Mouse (Mus musculus): ENCODE results near the gene Rtn1. TPM values are rescaled to one million over a fixed set of nuclear protein-coding genes. Genes with fewer than 3 reads are reported as not detected.

Gene Rtn1
- polyA plus RNA-seq, 1 experiment: not detected

GRCm38 (mm10) chr12:72323778-72324177 is 85.1 kb downstream of the Rtn1 start:
- no peak for TF ChIP-seq CTCF (IDR thresholded peaks at IDR 0.05; ENCODE audit: insufficient read depth, low read depth, low read length)
- TF ChIP-seq POLR2A (IDR thresholded peaks at IDR 0.05; ENCODE audit: insufficient read depth, low read depth, low read length): no peak
- Histone ChIP-seq H3K4me3 (ENCODE audit: insufficient read depth, low read depth, low read length) (no peak overlapping the region), H3K4me1 (ENCODE audit: control insufficient read depth, insufficient read depth, low read length) (peaks cover 8% of the 10 kb centered on the region; the same call in 1 of the 2 replicates), H3K27ac (ENCODE audit: insufficient read depth, low read depth, low read length) (no peak overlapping the region)
- 65% methylated on average over 4 of the region's 4 CpGs for WGBS

DNA sequence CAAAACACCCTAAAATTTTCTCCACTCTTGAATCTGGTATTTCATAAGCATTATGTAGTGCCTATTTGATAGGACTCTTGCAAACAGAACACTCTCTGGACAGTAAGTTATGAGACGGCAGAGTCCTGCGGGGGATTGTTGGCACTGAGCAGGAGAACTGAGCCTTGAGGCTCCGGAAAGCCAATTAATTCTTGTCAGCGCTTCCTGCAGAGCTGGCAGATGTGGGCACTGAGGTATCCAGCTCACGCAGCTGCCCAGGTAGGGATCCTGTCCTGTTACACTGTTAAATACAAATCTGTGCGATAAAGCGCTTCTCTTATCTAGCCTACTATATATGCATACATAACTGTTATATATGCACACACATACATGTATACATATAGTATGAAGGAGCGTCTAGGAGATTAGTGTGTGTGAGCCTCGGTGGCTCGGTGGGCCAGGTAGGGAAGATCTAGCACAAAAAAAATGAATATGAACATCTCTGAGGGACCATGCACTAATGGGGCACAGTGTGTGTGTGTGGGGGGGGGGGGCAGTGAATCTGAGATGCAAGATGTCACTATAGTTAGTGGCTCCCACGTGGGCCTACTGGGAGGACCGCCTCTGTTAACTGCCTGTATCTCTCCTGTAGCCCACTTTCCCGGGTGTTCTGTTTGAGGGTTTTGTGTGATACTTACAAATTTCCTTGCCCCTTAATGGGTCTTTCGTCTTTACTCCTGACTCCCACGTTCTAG is 93.0 kb downstream of the Rtn1 start:
- TF ChIP-seq POLR2A (IDR thresholded peaks at IDR 0.05; ENCODE audit: insufficient read depth, low read depth, low read length) (no peak), CTCF (IDR thresholded peaks at IDR 0.05; ENCODE audit: insufficient read depth, low read depth, low read length) (no peak)
- H3K4me1 ChIP-seq (ENCODE audit: control insufficient read depth, insufficient read depth, low read length): peaks cover 4% of the 10 kb centered on the region; the same call in 1 of the 2 replicates
- no peak overlapping the region for H3K27ac ChIP-seq (ENCODE audit: insufficient read depth, low read depth, low read length)
- 70% methylated on average over 15 of the region's 15 CpGs for WGBS
- H3K4me3 ChIP-seq (ENCODE audit: insufficient read depth, low read depth, low read length): no peak overlapping the region

DNA sequence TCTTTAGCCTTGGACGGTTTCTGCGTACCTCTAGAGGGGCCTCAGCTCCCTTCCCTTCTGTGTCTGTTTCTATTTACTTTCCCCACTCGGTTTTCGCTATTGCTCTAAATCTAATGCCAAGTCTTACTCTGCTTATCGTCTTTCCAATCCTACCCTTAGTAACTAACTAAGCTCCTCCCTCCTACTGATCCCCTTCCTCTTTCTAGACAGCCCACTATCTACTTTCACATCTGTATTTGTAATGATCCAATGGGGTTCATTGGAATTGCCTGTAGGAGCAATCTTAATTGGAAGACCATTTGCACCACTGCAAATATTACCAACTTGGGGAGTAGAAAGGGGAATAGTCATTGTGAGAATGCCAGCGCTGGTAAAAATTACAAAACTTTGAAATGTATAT is 98.0 kb downstream of the Rtn1 start:
- 84% methylated on average over 6 of the region's 6 CpGs for WGBS
- Histone ChIP-seq H3K4me1 (ENCODE audit: control insufficient read depth, insufficient read depth, low read length) (0 out of 2 replicates have a peak, but pooled peaks cover 2% of the 10 kb centered on the region), H3K4me3 (ENCODE audit: insufficient read depth, low read depth, low read length) (no peak overlapping the region), H3K27ac (ENCODE audit: insufficient read depth, low read depth, low read length) (no peak overlapping the region)
- TF ChIP-seq CTCF (IDR thresholded peaks at IDR 0.05; ENCODE audit: insufficient read depth, low read depth, low read length) (no peak), POLR2A (IDR thresholded peaks at IDR 0.05; ENCODE audit: insufficient read depth, low read depth, low read length) (no peak)

DNA sequence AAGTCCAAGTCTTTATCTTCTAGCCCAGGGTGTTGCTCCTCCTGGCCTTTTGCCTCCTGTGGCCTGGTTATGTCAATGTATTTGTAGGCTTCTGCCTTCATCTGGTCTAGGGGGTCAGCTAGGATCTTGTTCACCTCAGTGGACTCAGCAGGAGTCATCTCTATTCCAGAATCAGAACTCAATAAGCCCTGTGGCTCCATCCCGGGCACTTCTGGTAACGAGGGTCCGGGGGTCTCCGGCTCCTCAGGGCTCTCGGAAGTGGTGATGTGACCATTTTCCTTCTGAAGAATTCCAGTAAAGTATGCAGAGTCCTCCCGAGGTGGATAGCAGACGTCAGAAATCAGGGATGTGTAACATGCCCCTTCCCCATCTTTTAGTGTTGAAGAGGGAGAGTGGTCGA is 100.3 kb downstream of the Rtn1 start:
- H3K4me1 ChIP-seq (ENCODE audit: control insufficient read depth, insufficient read depth, low read length): peaks cover 11% of the 10 kb centered on the region
- no peak overlapping the region for H3K27ac ChIP-seq (ENCODE audit: insufficient read depth, low read depth, low read length)
- TF ChIP-seq CTCF (IDR thresholded peaks at IDR 0.05; ENCODE audit: insufficient read depth, low read depth, low read length): no peak
- no peak for TF ChIP-seq POLR2A (IDR thresholded peaks at IDR 0.05; ENCODE audit: insufficient read depth, low read depth, low read length)
- H3K4me3 ChIP-seq (ENCODE audit: insufficient read depth, low read depth, low read length): no peak overlapping the region
- WGBS: 84% methylated on average over 8 of the region's 8 CpGs

- Histone ChIP-seq H3K4me3 (ENCODE audit: insufficient read depth, low read depth, low read length) (no peak overlapping the region), H3K27ac (ENCODE audit: insufficient read depth, low read depth, low read length) (no peak overlapping the region), H3K4me1 (ENCODE audit: control insufficient read depth, insufficient read depth, low read length) (peaks cover 14% of the 10 kb centered on the region)
- WGBS: 93% methylated on average over 11 of the region's 11 CpGs
- TF ChIP-seq CTCF (IDR thresholded peaks at IDR 0.05; ENCODE audit: insufficient read depth, low read depth, low read length): no peak
- no peak for TF ChIP-seq POLR2A (IDR thresholded peaks at IDR 0.05; ENCODE audit: insufficient read depth, low read depth, low read length)
Observed at GRCm38 (mm10) chr12:72306281-72306680, 102.6 kb downstream of the Rtn1 start.

DNA sequence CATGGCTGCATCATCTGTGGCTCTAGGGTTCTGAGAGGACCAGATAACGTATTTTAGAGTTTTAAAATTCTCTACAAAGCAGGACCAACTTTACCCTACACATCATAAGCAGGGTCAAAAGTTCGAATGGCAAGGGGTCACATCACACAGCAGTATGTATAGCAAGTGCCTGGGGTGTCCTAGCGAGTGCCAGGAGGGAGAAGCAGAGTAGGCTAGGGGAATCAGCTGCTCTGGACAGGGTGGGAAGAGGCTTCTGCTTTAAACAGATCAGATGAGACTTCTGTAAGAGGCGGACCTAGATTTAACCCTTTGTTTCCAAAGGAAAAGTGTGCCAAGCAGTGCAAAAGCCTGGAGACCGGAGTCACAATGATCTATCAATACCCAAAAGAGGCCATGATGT is 103.4 kb downstream of the Rtn1 start:
- peaks cover 14% of the 10 kb centered on the region for H3K4me1 ChIP-seq (ENCODE audit: control insufficient read depth, insufficient read depth, low read length)
- 80% methylated on average over 5 of the region's 5 CpGs for whole genome bisulfite sequencing
- no peak overlapping the region for H3K27ac ChIP-seq (ENCODE audit: insufficient read depth, low read depth, low read length)
- no peak overlapping the region for H3K4me3 ChIP-seq (ENCODE audit: insufficient read depth, low read depth, low read length)
- TF ChIP-seq CTCF (IDR thresholded peaks at IDR 0.05; ENCODE audit: insufficient read depth, low read depth, low read length) (no peak), POLR2A (IDR thresholded peaks at IDR 0.05; ENCODE audit: insufficient read depth, low read depth, low read length) (no peak)

GRCm38 (mm10) chr12:72304985-72305384 is 103.9 kb downstream of the Rtn1 start:
- H3K4me3 ChIP-seq (ENCODE audit: insufficient read depth, low read depth, low read length): no peak overlapping the region
- 29% methylated on average over 5 of the region's 5 CpGs for WGBS

DNA sequence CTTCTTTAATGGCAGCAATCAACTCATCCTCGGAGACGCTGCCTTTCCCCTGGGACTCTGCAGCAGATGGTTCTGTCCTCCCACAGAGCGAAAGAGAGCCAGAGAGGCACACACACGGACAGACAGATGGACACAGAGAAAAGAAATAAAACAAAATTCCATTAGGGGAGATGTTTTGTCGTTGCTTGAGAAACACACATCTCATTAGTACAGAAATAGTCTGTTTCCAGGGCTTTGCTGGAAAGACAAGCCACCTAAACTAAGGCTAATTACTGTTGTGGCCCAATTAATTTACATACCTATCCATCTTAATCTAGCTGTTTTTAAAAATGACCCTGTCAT is 104.5 kb downstream of the Rtn1 start:
- Histone ChIP-seq H3K4me3 (ENCODE audit: insufficient read depth, low read depth, low read length) (no peak overlapping the region), H3K27ac (ENCODE audit: insufficient read depth, low read depth, low read length) (no peak overlapping the region), H3K4me1 (ENCODE audit: control insufficient read depth, insufficient read depth, low read length) (peaks cover 14% of the 10 kb centered on the region)
- TF ChIP-seq CTCF (IDR thresholded peaks at IDR 0.05; ENCODE audit: insufficient read depth, low read depth, low read length): no peak
- TF ChIP-seq POLR2A (IDR thresholded peaks at IDR 0.05; ENCODE audit: insufficient read depth, low read depth, low read length): no peak
- WGBS: 49% methylated on average over 5 of the region's 5 CpGs

More at GRCm38 (mm10) chr12:72304985-72305384, 103.9 kb downstream of the Rtn1 start:
- Histone ChIP-seq H3K4me1 (ENCODE audit: control insufficient read depth, insufficient read depth, low read length) (peaks cover 14% of the 10 kb centered on the region), H3K27ac (ENCODE audit: insufficient read depth, low read depth, low read length) (no peak overlapping the region)
- TF ChIP-seq CTCF (IDR thresholded peaks at IDR 0.05; ENCODE audit: insufficient read depth, low read depth, low read length): no peak
- TF ChIP-seq POLR2A (IDR thresholded peaks at IDR 0.05; ENCODE audit: insufficient read depth, low read depth, low read length): no peak

DNA sequence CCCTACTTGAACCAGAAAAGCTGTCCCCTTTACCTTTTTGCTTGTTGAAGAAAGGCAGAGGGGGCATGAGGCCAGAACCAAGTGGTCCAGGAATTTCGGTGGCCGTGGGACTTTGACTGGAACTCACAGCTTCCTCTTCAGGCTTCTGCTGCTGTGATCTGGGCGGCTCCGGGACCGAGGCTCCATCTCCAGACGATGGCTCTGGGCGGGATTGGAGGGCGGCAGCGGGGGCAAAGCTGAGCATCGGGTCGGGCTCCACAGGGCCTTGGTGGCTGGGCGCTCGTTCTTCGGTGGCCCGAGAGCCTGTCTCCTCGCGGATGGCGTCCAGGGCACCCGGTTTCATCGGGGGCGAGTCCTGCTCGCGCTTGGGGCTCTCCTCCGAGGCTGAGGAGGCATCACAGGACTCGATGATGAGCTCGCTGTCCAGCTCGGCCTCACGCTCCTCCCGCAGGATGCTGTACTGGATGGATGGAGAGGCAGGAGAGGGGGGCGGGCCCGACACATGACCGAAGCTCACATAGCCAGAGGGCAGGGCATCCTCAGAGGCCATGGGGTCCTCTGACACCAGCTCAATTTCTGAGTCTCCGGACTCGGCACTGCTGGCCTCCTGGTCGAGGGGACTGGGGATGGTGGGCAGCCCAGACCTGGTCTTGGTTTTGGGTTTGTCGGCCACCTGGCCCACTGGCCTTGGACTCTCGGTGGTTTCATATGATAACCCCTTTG is 105.1 kb downstream of the Rtn1 start:
- 78% methylated on average over 37 of the region's 37 CpGs for WGBS
- no peak for TF ChIP-seq POLR2A (IDR thresholded peaks at IDR 0.05; ENCODE audit: insufficient read depth, low read depth, low read length)
- no peak for TF ChIP-seq CTCF (IDR thresholded peaks at IDR 0.05; ENCODE audit: insufficient read depth, low read depth, low read length)
- Histone ChIP-seq H3K4me1 (ENCODE audit: control insufficient read depth, insufficient read depth, low read length) (peaks cover 15% of the 10 kb centered on the region), H3K27ac (ENCODE audit: insufficient read depth, low read depth, low read length) (no peak overlapping the region), H3K4me3 (ENCODE audit: insufficient read depth, low read depth, low read length) (no peak overlapping the region)

All from olfactory bulb, adult 2 months (tissue).